Mouse (Mus musculus) bone marrow, adult 2 months (tissue): ENCODE measurements around the gene Acot11.

ENCODE experiments used
- CTCF ChIP-seq: fragments of 200-500 bp; IDR thresholded peaks from 2 replicates; pipeline ENCODE4 v1.5.1; 2011; ENCODE audit warnings: low read length, control low read depth; ENCODE audit not compliant: control insufficient read depth, insufficient read depth
- POLR2A ChIP-seq: fragments of 200-500 bp; IDR thresholded peaks from 2 replicates; pipeline ENCODE4 v1.6.1; 2011; ENCODE audit warnings: low read depth, mild to moderate bottlenecking, control low read depth, low read length, borderline replicate concordance; ENCODE audit not compliant: control insufficient read depth

GRCm38 (mm10) chr4:106838548-106839253 lies 33.9 kb upstream of the Acot11 start:
- no peak; the same call in 1 of the 2 replicates for TF ChIP-seq POLR2A
- peak; percentile 79 for TF ChIP-seq CTCF
